8 mouse cellular contexts compared by ENCODE assay signal in the genomic region with DNA sequence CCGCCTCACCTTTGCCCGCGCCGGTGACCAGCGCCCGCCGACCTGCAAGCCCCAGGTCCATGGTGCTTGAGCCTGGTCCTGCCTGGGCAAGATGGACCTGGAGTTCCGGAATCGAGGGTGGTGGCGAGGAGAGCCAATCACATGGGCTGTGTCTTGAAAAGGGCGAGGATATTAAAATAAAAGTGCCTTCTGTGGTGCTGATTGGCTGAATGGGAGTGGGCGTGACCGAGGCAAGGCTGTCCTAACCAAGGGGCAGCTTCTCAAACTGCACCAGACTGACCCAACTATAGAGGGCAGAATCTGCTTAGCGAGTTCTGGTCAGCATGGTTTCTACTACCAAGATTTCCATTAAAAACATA. TPM values are rescaled to one million over a fixed set of nuclear protein-coding genes. Genes with fewer than 3 reads are reported as not detected.
DNase-seq lines count a peak whose midpoint lies in the region; ATAC-seq and TF ChIP-seq lines count a peak whose summit lies in the region.

A gene (minus strand): TSS at position 113 of the 359 bp plus-strand sequence.

- TF ChIP-seq EP300 in MEL (IDR thresholded peaks at IDR 0.05; ENCODE audit: low read depth in 1 of 2, low read length in 2 of 2) = no peak; a peak in 1 of 4 replicates
- no peak for TF ChIP-seq EP300 in heart, postnatal 0 days (IDR thresholded peaks at IDR 0.05; ENCODE audit: low read depth)

- peaks cover 0 to 4% of the 10 kb centered on the region in 2 experiments; a peak in 1 of 4 replicates for H3K4me1 ChIP-seq in MEL (ENCODE audit: control insufficient read depth in 1 of 2, insufficient read depth in 2 of 2, low read length in 2 of 2)
- peaks cover 18% of the 10 kb centered on the region for H3K4me1 ChIP-seq in forebrain, embryonic 13.5 days
- no peaks in the 10 kb centered on the region for H3K4me1 ChIP-seq in heart, postnatal 0 days (ENCODE audit: control insufficient read depth, insufficient read depth)
- peaks cover 6% of the 10 kb centered on the region for H3K4me1 ChIP-seq in liver, embryonic 16.5 days (ENCODE audit: control insufficient read depth, low read depth, low read length)
- H3K4me1 ChIP-seq in neural tube, embryonic 12.5 days = peaks cover 18% of the 10 kb centered on the region

- H3K79me2 ChIP-seq in MEL (ENCODE audit: control insufficient read depth, insufficient read depth, low read length, poor library complexity) = no peaks in the 10 kb centered on the region

- H3K27me3 ChIP-seq in MEL (ENCODE audit: control insufficient read depth in 1 of 2, insufficient read depth in 2 of 2, low read length in 2 of 2) = no peaks in the 10 kb centered on the region
- H3K27me3 ChIP-seq in forebrain, embryonic 13.5 days = peaks cover 26% of the 10 kb centered on the region
- peaks cover 11% of the 10 kb centered on the region for H3K27me3 ChIP-seq in heart, postnatal 0 days (ENCODE audit: control insufficient read depth, insufficient read depth, low read length)
- H3K27me3 ChIP-seq in liver, embryonic 16.5 days (ENCODE audit: control insufficient read depth, insufficient read depth, low read depth, low read length) = peaks cover 5% of the 10 kb centered on the region
- H3K27me3 ChIP-seq in neural tube, embryonic 12.5 days (replicated peaks) = peaks cover 17% of the 10 kb centered on the region; the same call in 1 of the 2 replicates

- H3K9ac ChIP-seq in MEL (ENCODE audit: control insufficient read depth, low read depth, low read length, poor library complexity, severe bottlenecking) = peak within 1 kb of the TSS; percentile 74
- peak within 1 kb of the TSS; percentile 69 for H3K9ac ChIP-seq in forebrain, embryonic 13.5 days
- 0 out of 2 replicates have a peak within 1 kb of the TSS, but pooled peaks have one; percentile 1 for H3K9ac ChIP-seq in heart, postnatal 0 days (replicated peaks; ENCODE audit: low read depth, low read length)
- H3K9ac ChIP-seq in liver, embryonic 16.5 days (ENCODE audit: low read depth, low read length) = peak within 1 kb of the TSS; percentile 63
- peak within 1 kb of the TSS; percentile 63 for H3K9ac ChIP-seq in neural tube, embryonic 12.5 days

- H3K4me2 ChIP-seq in forebrain, embryonic 13.5 days = peak within 1 kb of the TSS; percentile 89
- peak within 1 kb of the TSS; percentile 68 for H3K4me2 ChIP-seq in heart, postnatal 0 days (ENCODE audit: low read depth, low read length)
- H3K4me2 ChIP-seq in liver, embryonic 16.5 days (ENCODE audit: low read depth, low read length) = peak within 1 kb of the TSS; percentile 90
- H3K4me2 ChIP-seq in neural tube, embryonic 12.5 days (replicated peaks) = peak within 1 kb of the TSS; percentile 92

- WGBS in forebrain, embryonic 13.5 days = 0% methylated on average over 14 of the region's 14 CpGs
- 1% methylated on average over 14 of the region's 14 CpGs for WGBS in heart, postnatal 0 days
- 1% methylated on average over 14 of the region's 14 CpGs for WGBS in liver, embryonic 16.5 days (ENCODE audit: insufficient replicate concordance)
- WGBS in neural tube, embryonic 12.5 days = under 1% methylated on average over 14 of the region's 14 CpGs

- no peaks in the 10 kb centered on the region for H3K9me3 ChIP-seq in MEL (replicated peaks; ENCODE audit: insufficient read depth, low read length)
- no peaks in the 10 kb centered on the region for H3K9me3 ChIP-seq in forebrain, embryonic 13.5 days (replicated peaks)
- no peaks in the 10 kb centered on the region for H3K9me3 ChIP-seq in heart, postnatal 0 days (replicated peaks; ENCODE audit: control insufficient read depth, low read length)
- H3K9me3 ChIP-seq in liver, embryonic 16.5 days (replicated peaks; ENCODE audit: control insufficient read depth, low read length) = no peaks in the 10 kb centered on the region
- H3K9me3 ChIP-seq in neural tube, embryonic 12.5 days = no peaks in the 10 kb centered on the region

- peak; percentile 35 to 64; a peak in 1 of 4 replicates for TF ChIP-seq POLR2A in MEL (IDR thresholded peaks at IDR 0.05; ENCODE audit: control insufficient read depth in 1 of 2, insufficient read depth in 1 of 2, low read depth in 1 of 2, low read length in 2 of 2, poor library complexity in 1 of 2)

- peak; percentile 90 for ATAC-seq in forebrain, embryonic 13.5 days
- ATAC-seq in heart, postnatal 0 days (ENCODE audit: insufficient read depth, low read depth) = peak; percentile 93
- peak; percentile 87 for ATAC-seq in liver, embryonic 16.5 days (ENCODE audit: low read depth)
- ATAC-seq in neural tube, embryonic 12.5 days (ENCODE audit: low FRiP score, low read depth) = peak; percentile 77

- no peak within 1 kb of the TSS for H3K27ac ChIP-seq in MEL (ENCODE audit: control insufficient read depth, low read depth, low read length)
- no peak within 1 kb of the TSS for H3K27ac ChIP-seq in forebrain, embryonic 13.5 days
- no peak within 1 kb of the TSS for H3K27ac ChIP-seq in heart, postnatal 0 days (ENCODE audit: low read depth)
- peak within 1 kb of the TSS; percentile 56 for H3K27ac ChIP-seq in liver, embryonic 16.5 days (ENCODE audit: low read length)
- no peak within 1 kb of the TSS for H3K27ac ChIP-seq in neural tube, embryonic 12.5 days

- peak; percentile 18 to 59 (median 23); a peak in 4 of 6 replicates for TF ChIP-seq CTCF in MEL (IDR thresholded peaks at IDR 0.05 in 2 of 3, conservative IDR thresholded peaks at IDR 0.05 in 1 of 3; ENCODE audit: control insufficient read depth in 1 of 3, insufficient read depth in 1 of 3, low read depth in 2 of 3, low read length in 3 of 3, poor library complexity in 1 of 3, severe bottlenecking in 1 of 3)
- peak; percentile 36; the same call in 1 of the 2 replicates for TF ChIP-seq CTCF in heart, postnatal 0 days (IDR thresholded peaks at IDR 0.05; ENCODE audit: low read depth)

- no peaks in the 10 kb centered on the region for H3K36me3 ChIP-seq in MEL (ENCODE audit: control insufficient read depth in 1 of 2, insufficient read depth in 2 of 2, low read length in 2 of 2)
- H3K36me3 ChIP-seq in forebrain, embryonic 13.5 days (ENCODE audit: poor library complexity, severe bottlenecking) = no peaks in the 10 kb centered on the region
- H3K36me3 ChIP-seq in heart, postnatal 0 days (replicated peaks; ENCODE audit: control insufficient read depth, insufficient read depth, low read length) = no peaks in the 10 kb centered on the region
- H3K36me3 ChIP-seq in liver, embryonic 16.5 days (ENCODE audit: control insufficient read depth, insufficient read depth) = no peaks in the 10 kb centered on the region
- peaks cover 5% of the 10 kb centered on the region; the same call in 1 of the 2 replicates for H3K36me3 ChIP-seq in neural tube, embryonic 12.5 days

- TF ChIP-seq RAD21 in MEL (IDR thresholded peaks at IDR 0.05; ENCODE audit: low read depth, low read length) = peak; percentile 40

- H3K4me3 ChIP-seq in MEL (ENCODE audit: control insufficient read depth in 1 of 2, insufficient read depth in 1 of 2, low read depth in 2 of 2, low read length in 2 of 2) = peak within 1 kb of the TSS; percentile 92
- H3K4me3 ChIP-seq in forebrain, embryonic 13.5 days = peak within 1 kb of the TSS; percentile 55
- H3K4me3 ChIP-seq in heart, postnatal 0 days (ENCODE audit: low read depth, low read length) = peak within 1 kb of the TSS; percentile 49
- peak within 1 kb of the TSS; percentile 69 for H3K4me3 ChIP-seq in liver, embryonic 16.5 days (ENCODE audit: low read depth, low read length)
- peak within 1 kb of the TSS; percentile 53 for H3K4me3 ChIP-seq in neural tube, embryonic 12.5 days

- DNase-seq in MEL (ENCODE audit: low read depth, low spot score) = peak; percentile 96
- DNase-seq in cerebellum, adult 11 months = peak; percentile 73
- DNase-seq in heart, postnatal 0 days (ENCODE audit: low spot score) = peak; percentile 94
- peak; percentile 96 to 98 for DNase-seq in kidney, postnatal 36 days
- peak; percentile 63 for DNase-seq in telencephalon, adult 2 months (ENCODE audit: low read depth, low spot score)

TF ChIP-seq in MEL, 35 proteins besides CTCF, POLR2A, EP300 and RAD21 (continues in another document):
- no peak for TF ChIP-seq KAT2A (conservative IDR thresholded peaks at IDR 0.05; ENCODE audit: low read depth, low read length)
- no peak for TF ChIP-seq USF2 (IDR thresholded peaks at IDR 0.05; ENCODE audit: borderline replicate concordance in 1 of 2, insufficient read depth in 1 of 2, low read depth in 1 of 2, low read length in 2 of 2)
- no peak for TF ChIP-seq ZKSCAN1 (IDR thresholded peaks at IDR 0.05; ENCODE audit: low read depth, low read length)
- no peak for TF ChIP-seq MAZ (IDR thresholded peaks at IDR 0.05; ENCODE audit: low read depth, low read length)
- peak; percentile 86 for TF ChIP-seq ELF1 (IDR thresholded peaks at IDR 0.05; ENCODE audit: low read depth, low read length)
- peak; percentile 74 for TF ChIP-seq USF1 (IDR thresholded peaks at IDR 0.05; ENCODE audit: low read depth, low read length)
- no peak; the same call in 1 of the 2 replicates for TF ChIP-seq NELFE (IDR thresholded peaks at IDR 0.05; ENCODE audit: low read depth, low read length)
- no peak for TF ChIP-seq ETS1 (IDR thresholded peaks at IDR 0.05; ENCODE audit: low read depth, low read length)
- no peak for TF ChIP-seq TAL1 (IDR thresholded peaks at IDR 0.05; ENCODE audit: low read length)
- no peak for TF ChIP-seq NRF1 (IDR thresholded peaks at IDR 0.05; ENCODE audit: insufficient read depth, low read depth, low read length, poor library complexity, severe bottlenecking)
- TF ChIP-seq MAFK (IDR thresholded peaks at IDR 0.05; ENCODE audit: borderline replicate concordance, low read depth, low read length) = no peak
- TF ChIP-seq ZNF384 (IDR thresholded peaks at IDR 0.05; ENCODE audit: low read depth, low read length) = no peak
- no peak for TF ChIP-seq POLR2AphosphoS2 (IDR thresholded peaks at IDR 0.05; ENCODE audit: low read length)
- TF ChIP-seq MEF2A (IDR thresholded peaks at IDR 0.05; ENCODE audit: extremely low read depth, insufficient replicate concordance, low read depth, low read length, poor library complexity, severe bottlenecking) = no peak
- TF ChIP-seq SIN3A (IDR thresholded peaks at IDR 0.05; ENCODE audit: low read length) = peak; percentile 48
- TF ChIP-seq SMC3 (IDR thresholded peaks at IDR 0.05; ENCODE audit: low read depth, low read length) = peak; percentile 35
- TF ChIP-seq GATA1 (IDR thresholded peaks at IDR 0.05; ENCODE audit: low read depth, low read length) = no peak

RNA-seq across cellular contexts. Expression of the gene that starts here (rescaled TPM):
- total RNA-seq in MEL (2012; rRNA removed) = 12.0 and 14.1 TPM in 2 replicates
- polyA plus RNA-seq in MEL (2012; ENCODE audit: insufficient read depth in 1 of 2, insufficient read length in 2 of 2, low read depth in 1 of 2, low replicate concordance in 2 of 2, missing spikeins in 1 of 2) = 10 to 100 TPM in 1 of 2 experiments, not detected in 1; 12.2 TPM
- polyA plus RNA-seq in forebrain, embryonic 13.5 days (2015; fragmentation: Nextera tagmentation; extraction: Ambion mirVana) = 7.8 and 9.5 TPM in 2 replicates
- total RNA-seq in heart, postnatal 0 days (2014; rRNA removed; ENCODE audit: low replicate concordance) = 5.0 and 10.5 TPM in 2 replicates
- 8.6 and 8.7 TPM in 2 replicates for polyA plus RNA-seq in heart, postnatal 0 days (2015; fragmentation: Nextera tagmentation; extraction: Ambion mirVana)
- polyA plus RNA-seq in liver, embryonic 16.5 days (2015; fragmentation: Nextera tagmentation; extraction: Ambion mirVana) = 23.4 and 27.9 TPM in 2 replicates
- 12.3 and 16.7 TPM in 2 replicates for polyA plus RNA-seq in neural tube, embryonic 12.5 days (2016; fragmentation: Nextera tagmentation; extraction: Ambion mirVana)

Comparison
In these comparisons a context has a peak if more than half of its experiments do, and no peak if none do; other contexts are left out.
1. H3K9ac ChIP-seq: peak in every context shown above with its lines; median percentile 74 in MEL; 69 in forebrain, embryonic 13.5 days; 63 in liver, embryonic 16.5 days; 63 in neural tube, embryonic 12.5 days; 1 in heart, postnatal 0 days.